Mouse (Mus musculus): ENCODE results near the gene Tnrc18. TPM values are rescaled to one million over a fixed set of nuclear protein-coding genes. Genes with fewer than 3 reads are reported as not detected.

The Tnrc18 gene
- polyA plus RNA-seq, 1 experiment from 2014 or later = 39.3 TPM

- Histone ChIP-seq H3K27me3 (ENCODE audit: insufficient read depth, poor library complexity, severe bottlenecking) (no peaks in the 10 kb centered on the region), H3K4me1 (replicated peaks) (peaks cover 6% of the 10 kb centered on the region; the same call in 1 of the 2 replicates), H3K4me3 (no peak overlapping the region), H3K9me3 (0 out of 2 replicates have a peak, but pooled peaks cover 5% of the 10 kb centered on the region), H3K27ac (no peak overlapping the region), H3K36me3 (no peaks in the 10 kb centered on the region)
- DNase-seq (ENCODE audit: low spot score) = no peak
- WGBS = 93% methylated on average over 1 of the region's 1 CpGs
These were observed 138.4 kb downstream of the Tnrc18 start for GRCm38 (mm10) chr5:142679065-142679464.

GRCm38 (mm10) chr5:142678141-142678571 lies 139.3 kb downstream of the Tnrc18 start:
- Histone ChIP-seq H3K27ac (peak overlapping the region; percentile 24; the same call in 1 of the 2 replicates), H3K9me3 (0 out of 2 replicates have a peak, but pooled peaks cover 5% of the 10 kb centered on the region), H3K27me3 (ENCODE audit: insufficient read depth, poor library complexity, severe bottlenecking) (no peaks in the 10 kb centered on the region), H3K4me3 (no peak overlapping the region), H3K4me1 (replicated peaks) (peaks cover 6% of the 10 kb centered on the region; the same call in 1 of the 2 replicates), H3K36me3 (no peaks in the 10 kb centered on the region)
- DNase-seq (ENCODE audit: low spot score) = no peak
- 66% methylated on average over 7 of the region's 7 CpGs for WGBS

Other genes starting within 250 kb of the Tnrc18 start
- gene Mmd2, start 208.9 kb downstream of the Tnrc18 start, polyA plus RNA-seq (2016; fragmentation: Nextera tagmentation; extraction: Ambion mirVana) = 4.3 and 4.7 TPM in 2 replicates
- gene Wipi2, start 190.0 kb downstream of the Tnrc18 start, polyA plus RNA-seq (2016; fragmentation: Nextera tagmentation; extraction: Ambion mirVana) = 55.6 and 61.6 TPM in 2 replicates
- 21.8 and 42.3 TPM in 2 replicates for gene Slc29a4, start 125.2 kb downstream of the Tnrc18 start, polyA plus RNA-seq (2016; fragmentation: Nextera tagmentation; extraction: Ambion mirVana)
- gene Fbxl18, start 77.8 kb upstream of the Tnrc18 start, polyA plus RNA-seq (2016; fragmentation: Nextera tagmentation; extraction: Ambion mirVana) = 23.8 and 24.2 TPM in 2 replicates
- 14,349 and 15,462 TPM in 2 replicates for gene Actb, start 89.1 kb upstream of the Tnrc18 start, polyA plus RNA-seq (2016; fragmentation: Nextera tagmentation; extraction: Ambion mirVana)
- 757 and 846 TPM in 2 replicates for gene Fscn1, start 142.7 kb upstream of the Tnrc18 start, polyA plus RNA-seq (2016; fragmentation: Nextera tagmentation; extraction: Ambion mirVana)

All from hindbrain, embryonic 10.5 days (tissue).